Mouse (Mus musculus): ENCODE data around the gene Gabrr3. TPM values are rescaled to one million over a fixed set of nuclear protein-coding genes. Genes with fewer than 3 reads are reported as not detected.

The Gabrr3 gene
- total RNA-seq, 1 experiment: 0.04 TPM

- no peaks in the 10 kb centered on the region for H3K4me1 ChIP-seq (ENCODE audit: control insufficient read depth in 2 of 2, insufficient read depth in 2 of 2, low read length in 2 of 2, poor library complexity in 1 of 2)
- H3K9ac ChIP-seq (ENCODE audit: insufficient read depth, low read depth, low read length, poor library complexity, severe bottlenecking): no peak overlapping the region
- no peaks in the 10 kb centered on the region for H3K9me3 ChIP-seq (ENCODE audit: control insufficient read depth, insufficient read depth, low read depth, low read length)
- H3K4me3 ChIP-seq (ENCODE audit: insufficient read depth in 1 of 2, low read depth in 1 of 2, low read length in 2 of 2, poor library complexity in 1 of 2, severe bottlenecking in 1 of 2): no peak overlapping the region
- no peaks in the 10 kb centered on the region for H3K36me3 ChIP-seq (ENCODE audit: control insufficient read depth, insufficient read depth, low read length, poor library complexity, severe bottlenecking)
- H3K27ac ChIP-seq (ENCODE audit: insufficient read depth, low read depth, low read length, poor library complexity, severe bottlenecking): no peak overlapping the region
- no peak for TF ChIP-seq ZNF384 (IDR thresholded peaks at IDR 0.05; ENCODE audit: low read depth, low read length)
- no peak for TF ChIP-seq MAFK (IDR thresholded peaks at IDR 0.05; ENCODE audit: insufficient read depth, low read depth, low read length)
- no peak for TF ChIP-seq ZC3H11A (IDR thresholded peaks at IDR 0.05; ENCODE audit: borderline replicate concordance, low read depth, low read length)
- no peak for TF ChIP-seq HCFC1 (IDR thresholded peaks at IDR 0.05; ENCODE audit: borderline replicate concordance, insufficient read depth, low read length)
- TF ChIP-seq CHD2 (IDR thresholded peaks at IDR 0.05; ENCODE audit: low read depth, low read length): no peak
- in situ Hi-C loops (cut with MboI; ENCODE audit: low sequenced_read_pairs in 2 of 2, unreplicated experiment in 2 of 2): no loop called here
- DNase-seq (ENCODE audit: low read depth, low spot score): no peak
Observed at GRCm38 (mm10) chr16:59463567-59463966, 56.4 kb downstream of the Gabrr3 start.

GRCm38 (mm10) chr16:59463973-59464372, 56.8 kb downstream of the Gabrr3 start:
- DNase-seq (ENCODE audit: low read depth, low spot score): no peak
- Histone ChIP-seq H3K9ac (ENCODE audit: insufficient read depth, low read depth, low read length, poor library complexity, severe bottlenecking) (no peak overlapping the region), H3K9me3 (ENCODE audit: control insufficient read depth, insufficient read depth, low read depth, low read length) (no peaks in the 10 kb centered on the region), H3K4me3 (ENCODE audit: insufficient read depth in 1 of 2, low read depth in 1 of 2, low read length in 2 of 2, poor library complexity in 1 of 2, severe bottlenecking in 1 of 2) (no peak overlapping the region), H3K4me1 (ENCODE audit: control insufficient read depth in 2 of 2, insufficient read depth in 2 of 2, low read length in 2 of 2, poor library complexity in 1 of 2) (no peaks in the 10 kb centered on the region), H3K36me3 (ENCODE audit: control insufficient read depth, insufficient read depth, low read length, poor library complexity, severe bottlenecking) (no peaks in the 10 kb centered on the region), H3K27ac (ENCODE audit: insufficient read depth, low read depth, low read length, poor library complexity, severe bottlenecking) (no peak overlapping the region)
- no peak for TF ChIP-seq MAFK (IDR thresholded peaks at IDR 0.05; ENCODE audit: insufficient read depth, low read depth, low read length)
- no peak for TF ChIP-seq HCFC1 (IDR thresholded peaks at IDR 0.05; ENCODE audit: borderline replicate concordance, insufficient read depth, low read length)
- no peak for TF ChIP-seq CHD2 (IDR thresholded peaks at IDR 0.05; ENCODE audit: low read depth, low read length)
- no peak for TF ChIP-seq ZC3H11A (IDR thresholded peaks at IDR 0.05; ENCODE audit: borderline replicate concordance, low read depth, low read length)
- TF ChIP-seq ZNF384 (IDR thresholded peaks at IDR 0.05; ENCODE audit: low read depth, low read length): no peak
- in situ Hi-C loops (cut with MboI; ENCODE audit: low sequenced_read_pairs in 2 of 2, unreplicated experiment in 2 of 2): no loop called here

GRCm38 (mm10) chr16:59469846-59470245, 62.7 kb downstream of the Gabrr3 start:
- in situ Hi-C loops (cut with MboI; ENCODE audit: low sequenced_read_pairs in 2 of 2, unreplicated experiment in 2 of 2): loop anchor here in 1 of 2 experiments (10.0 kb wide), 1 partner anchor 145 kb away; no protein-coding TSS in a partner anchor
- Histone ChIP-seq H3K9me3 (ENCODE audit: control insufficient read depth, insufficient read depth, low read depth, low read length) (no peaks in the 10 kb centered on the region), H3K27ac (ENCODE audit: insufficient read depth, low read depth, low read length, poor library complexity, severe bottlenecking) (no peak overlapping the region), H3K36me3 (ENCODE audit: control insufficient read depth, insufficient read depth, low read length, poor library complexity, severe bottlenecking) (no peaks in the 10 kb centered on the region), H3K9ac (ENCODE audit: insufficient read depth, low read depth, low read length, poor library complexity, severe bottlenecking) (no peak overlapping the region), H3K4me1 (ENCODE audit: control insufficient read depth in 2 of 2, insufficient read depth in 2 of 2, low read length in 2 of 2, poor library complexity in 1 of 2) (0 out of 4 replicates have a peak, but pooled peaks cover 0 to 3% of the 10 kb centered on the region in 2 experiments), H3K4me3 (ENCODE audit: insufficient read depth in 1 of 2, low read depth in 1 of 2, low read length in 2 of 2, poor library complexity in 1 of 2, severe bottlenecking in 1 of 2) (no peak overlapping the region)
- DNase-seq (ENCODE audit: low read depth, low spot score): no peak
- TF ChIP-seq ZC3H11A (IDR thresholded peaks at IDR 0.05; ENCODE audit: borderline replicate concordance, low read depth, low read length) (no peak), ZNF384 (IDR thresholded peaks at IDR 0.05; ENCODE audit: low read depth, low read length) (no peak), MAFK (IDR thresholded peaks at IDR 0.05; ENCODE audit: insufficient read depth, low read depth, low read length) (no peak), CHD2 (IDR thresholded peaks at IDR 0.05; ENCODE audit: low read depth, low read length) (no peak), HCFC1 (IDR thresholded peaks at IDR 0.05; ENCODE audit: borderline replicate concordance, insufficient read depth, low read length) (no peak)

GRCm38 (mm10) chr16:59471637-59472278, 64.6 kb downstream of the Gabrr3 start, which contains the start of gene Riox2:
Riox2 (plus strand) TSS chr16:59471775.
- TF ChIP-seq HCFC1 (IDR thresholded peaks at IDR 0.05; ENCODE audit: borderline replicate concordance, insufficient read depth, low read length): peak; percentile 69; the same call in 1 of the 2 replicates
- no peak for TF ChIP-seq MAFK (IDR thresholded peaks at IDR 0.05; ENCODE audit: insufficient read depth, low read depth, low read length)
- TF ChIP-seq CHD2 (IDR thresholded peaks at IDR 0.05; ENCODE audit: low read depth, low read length): no peak
- H3K27ac ChIP-seq (ENCODE audit: insufficient read depth, low read depth, low read length, poor library complexity, severe bottlenecking): peak within 1 kb of the TSS; percentile 8; the same call in 1 of the 2 replicates
- peak; percentile 61 for DNase-seq (ENCODE audit: low read depth, low spot score)
- H3K9ac ChIP-seq (ENCODE audit: insufficient read depth, low read depth, low read length, poor library complexity, severe bottlenecking): peak within 1 kb of the TSS; percentile 83
- H3K9me3 ChIP-seq (ENCODE audit: control insufficient read depth, insufficient read depth, low read depth, low read length): no peaks in the 10 kb centered on the region
- in situ Hi-C loops (cut with MboI; ENCODE audit: low sequenced_read_pairs in 2 of 2, unreplicated experiment in 2 of 2): loop anchor here in 1 of 2 experiments (10.0 kb wide), 1 partner anchor 143 kb away; no protein-coding TSS in a partner anchor
- H3K36me3 ChIP-seq (ENCODE audit: control insufficient read depth, insufficient read depth, low read length, poor library complexity, severe bottlenecking): peaks cover 4% of the 10 kb centered on the region
- H3K4me1 ChIP-seq (ENCODE audit: control insufficient read depth in 2 of 2, insufficient read depth in 2 of 2, low read length in 2 of 2, poor library complexity in 1 of 2): peaks cover 0 to 3% of the 10 kb centered on the region in 2 experiments; a peak in 1 of 4 replicates
- peak within 1 kb of the TSS; percentile 79 to 87 for H3K4me3 ChIP-seq (ENCODE audit: insufficient read depth in 1 of 2, low read depth in 1 of 2, low read length in 2 of 2, poor library complexity in 1 of 2, severe bottlenecking in 1 of 2)
